Mouse (Mus musculus) MEL (cell line): ENCODE measurements around the gene Apol8. TPM values are rescaled to one million over a fixed set of nuclear protein-coding genes. Genes with fewer than 3 reads are reported as not detected.

ENCODE experiments used
- DNase-seq: peaks from one replicate; pipeline ENCODE4 v3.0.0; 2011; ENCODE audit warnings: low read depth, low spot score
- H3K27ac ChIP-seq: 2 replicates; pipeline ENCODE4 v1.5.1; 2012; ENCODE audit warnings: low read depth, mild to moderate bottlenecking, control low read depth, low read length, moderate library complexity; ENCODE audit not compliant: control insufficient read depth
- H3K27me3 ChIP-seq, 2 experiments: fragments of 150-350 bp in 1 of 2; sonication (generic) in 1 of 2; 2 replicates each; pipeline ENCODE4 v1.6.1; 2012; ENCODE audit warnings: low read length in 2 of 2, mild to moderate bottlenecking in 2 of 2, improper control_type of control experiment in 1 of 2, moderate library complexity in 1 of 2; ENCODE audit not compliant: insufficient read depth in 2 of 2, control insufficient read depth in 1 of 2
- H3K36me3 ChIP-seq, 2 experiments: 2 replicates each; pipeline ENCODE4 v1.6.1; 2012 to 2014; ENCODE audit warnings: low read length in 2 of 2, improper control_type of control experiment in 1 of 2, inconsistent platforms in 1 of 2, mild to moderate bottlenecking in 1 of 2; ENCODE audit not compliant: insufficient read depth in 2 of 2, control insufficient read depth in 1 of 2
- H3K4me1 ChIP-seq, 2 experiments: fragments of 150-350 bp in 1 of 2; sonication (generic) in 1 of 2; 2 replicates each; pipeline ENCODE4 v1.6.1; 2012; ENCODE audit warnings: low read length in 2 of 2, improper control_type of control experiment in 1 of 2, mild to moderate bottlenecking in 1 of 2; ENCODE audit not compliant: insufficient read depth in 2 of 2, control insufficient read depth in 1 of 2
- H3K4me3 ChIP-seq, 2 experiments: fragments of 150-350 bp in 1 of 2; sonication (generic) in 1 of 2; 2 replicates each; pipeline ENCODE4 v1.5.1; 2012; ENCODE audit warnings: low read depth in 2 of 2, low read length in 2 of 2, mild to moderate bottlenecking in 2 of 2, moderate library complexity in 2 of 2, control low read depth in 1 of 2, improper control_type of control experiment in 1 of 2; ENCODE audit not compliant: control insufficient read depth in 1 of 2, insufficient read depth in 1 of 2
- H3K79me2 ChIP-seq: 2 replicates; pipeline ENCODE4 v1.6.1; 2012; ENCODE audit warnings: mild to moderate bottlenecking, low read length, moderate library complexity; ENCODE audit not compliant: control insufficient read depth, poor library complexity, insufficient read depth
- H3K9ac ChIP-seq: 2 replicates; pipeline ENCODE4 v1.6.1; 2012; ENCODE audit warnings: low read depth, mild to moderate bottlenecking, control low read depth, low read length, moderate library complexity; ENCODE audit not compliant: control insufficient read depth, poor library complexity, severe bottlenecking
- H3K9me3 ChIP-seq: fragments of 150-350 bp; sonication (generic); replicated peaks from 2 replicates; pipeline ENCODE4 v1.6.1; 2012; ENCODE audit warnings: mild to moderate bottlenecking, low read length, improper control_type of control experiment, moderate library complexity; ENCODE audit not compliant: insufficient read depth
- KAT2A ChIP-seq: conservative IDR thresholded peaks from 2 replicates; pipeline ENCODE4 v1.6.1; 2012; ENCODE audit warnings: low read depth, low read length, improper control_type of control experiment, inconsistent platforms
- MAZ ChIP-seq: IDR thresholded peaks from 2 replicates; pipeline ENCODE4 v1.6.1; 2012; ENCODE audit warnings: low read depth, mild to moderate bottlenecking, inconsistent platforms, low read length, improper control_type of control experiment
- MEF2A ChIP-seq: IDR thresholded peaks from 2 replicates; pipeline ENCODE4 v1.6.1; 2014; ENCODE audit warnings: low read depth, mild to moderate bottlenecking, inconsistent platforms, low read length, improper control_type of control experiment; ENCODE audit not compliant: poor library complexity, insufficient replicate concordance, severe bottlenecking; ENCODE audit errors: extremely low read depth
- MYB ChIP-seq: IDR thresholded peaks from 2 replicates; pipeline ENCODE4 v1.6.1; 2011; ENCODE audit warnings: mild to moderate bottlenecking, low read depth, low read length, improper control_type of control experiment
- MYC ChIP-seq: IDR thresholded peaks from 2 replicates; pipeline ENCODE4 v1.6.1; 2011; ENCODE audit warnings: low read depth, mild to moderate bottlenecking, low read length, improper control_type of control experiment, moderate library complexity
- NELFE ChIP-seq: IDR thresholded peaks from 2 replicates; pipeline ENCODE4 v1.6.1; 2011; ENCODE audit warnings: low read depth, low read length, improper control_type of control experiment
- NRF1 ChIP-seq: IDR thresholded peaks from 2 replicates; pipeline ENCODE4 v1.6.1; 2014; ENCODE audit warnings: low read depth, mild to moderate bottlenecking, inconsistent platforms, low read length, improper control_type of control experiment, moderate library complexity; ENCODE audit not compliant: poor library complexity, insufficient read depth, severe bottlenecking
- POLR2A ChIP-seq, 2 experiments: IDR thresholded peaks; 2 replicates each; pipeline ENCODE4 v1.6.1; 2011 to 2012; ENCODE audit warnings: low read length in 2 of 2, mild to moderate bottlenecking in 2 of 2, control low read depth in 1 of 2, improper control_type of control experiment in 1 of 2, low read depth in 1 of 2, moderate library complexity in 1 of 2; ENCODE audit not compliant: control insufficient read depth in 1 of 2, insufficient read depth in 1 of 2, poor library complexity in 1 of 2
- POLR2AphosphoS2 ChIP-seq: IDR thresholded peaks from 2 replicates; pipeline ENCODE4 v1.6.1; 2011; ENCODE audit warnings: low read length, improper control_type of control experiment
- RAD21 ChIP-seq: IDR thresholded peaks from 2 replicates; pipeline ENCODE4 v1.6.1; 2011; ENCODE audit warnings: mild to moderate bottlenecking, low read depth, low read length, improper control_type of control experiment
- RCOR1 ChIP-seq: IDR thresholded peaks from 2 replicates; pipeline ENCODE4 v1.6.1; 2012; ENCODE audit warnings: low read depth, mild to moderate bottlenecking, inconsistent platforms, low read length, improper control_type of control experiment
- TAL1 ChIP-seq: IDR thresholded peaks from 2 replicates; pipeline ENCODE4 v1.6.1; 2012; ENCODE audit warnings: mild to moderate bottlenecking, inconsistent platforms, low read length, moderate library complexity, mixed read lengths
- TBP ChIP-seq: IDR thresholded peaks from 2 replicates; pipeline ENCODE4 v1.8.0; 2011; ENCODE audit warnings: low read depth, low read length, improper control_type of control experiment
- TCF12 ChIP-seq: IDR thresholded peaks from 2 replicates; pipeline ENCODE4 v1.6.1; 2014; ENCODE audit warnings: low read depth, mild to moderate bottlenecking, inconsistent platforms, low read length, improper control_type of control experiment, moderate library complexity
- USF1 ChIP-seq: IDR thresholded peaks from 2 replicates; pipeline ENCODE4 v1.6.1; 2014; ENCODE audit warnings: low read depth, mild to moderate bottlenecking, inconsistent platforms, low read length, improper control_type of control experiment, moderate library complexity
- USF2 ChIP-seq, 2 experiments: IDR thresholded peaks; 2 replicates each; pipeline ENCODE4 v1.6.1; 2011 to 2012; ENCODE audit warnings: improper control_type of control experiment in 2 of 2, low read length in 2 of 2, borderline replicate concordance in 1 of 2, inconsistent platforms in 1 of 2, low read depth in 1 of 2, mild to moderate bottlenecking in 1 of 2; ENCODE audit not compliant: insufficient read depth in 1 of 2
- ZC3H11A ChIP-seq: IDR thresholded peaks from 2 replicates; pipeline ENCODE4 v1.6.1; 2012; ENCODE audit warnings: low read depth, mild to moderate bottlenecking, inconsistent platforms, low read length, improper control_type of control experiment
- ZKSCAN1 ChIP-seq: IDR thresholded peaks from 2 replicates; pipeline ENCODE4 v1.6.1; 2012; ENCODE audit warnings: low read depth, mild to moderate bottlenecking, inconsistent platforms, low read length, improper control_type of control experiment, moderate library complexity
- ZMIZ1 ChIP-seq: IDR thresholded peaks from 2 replicates; pipeline ENCODE4 v1.6.1; 2012; ENCODE audit warnings: low read depth, mild to moderate bottlenecking, inconsistent platforms, low read length, improper control_type of control experiment, moderate library complexity
- polyA plus RNA-seq, 2 experiments: library from polyadenylated mRNA; stranded (reverse) in 1 of 2; unstranded in 1 of 2; fragments of >175 nt in 1 of 2; fragments of >200 nt in 1 of 2; gene quantifications; 2 replicates each; pipeline versions ENCODE4 v1.2.1 to v1.2.4; 2012; ENCODE audit warnings: low replicate concordance in 2 of 2, low read depth in 1 of 2; ENCODE audit not compliant: insufficient read length in 2 of 2, insufficient read depth in 1 of 2, missing spikeins in 1 of 2
- total RNA-seq: library from RNA; depleted of rRNA; stranded (reverse); fragments of 300-350 nt; gene quantifications from 2 replicates; pipeline ENCODE4 v1.2.3, GENCODE M21; 2012

Apol8 gene
- total and polyA plus RNA-seq, 3 experiments: 0.74 to 1.4 TPM; not detected in 1

DNA sequence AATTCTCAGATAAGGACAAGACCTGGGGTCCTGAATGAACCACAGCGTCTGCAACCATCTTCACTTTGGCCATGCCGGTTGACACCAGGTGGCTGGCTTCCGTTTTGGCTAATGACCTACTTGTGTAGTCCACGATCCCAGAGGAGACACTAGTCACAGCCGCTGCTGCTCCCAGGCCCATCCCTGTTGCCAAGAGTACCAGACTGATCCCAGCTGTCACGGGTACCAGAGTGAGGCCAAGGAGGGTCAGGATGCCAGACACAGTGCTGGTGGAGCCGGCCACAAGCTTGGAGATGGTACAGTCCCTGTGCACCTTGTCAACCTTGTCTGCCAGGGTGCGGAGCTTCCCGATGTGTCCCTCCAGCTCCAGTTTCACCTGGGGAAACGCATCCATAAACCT lies 7.1 kb downstream of the Apol8 start:
- no peak overlapping the region for H3K4me3 ChIP-seq
- TF ChIP-seq NELFE (no peak), POLR2AphosphoS2 (no peak), ZC3H11A (no peak), RCOR1 (no peak)
- no peaks in the 10 kb centered on the region for H3K79me2 ChIP-seq
- H3K27me3 ChIP-seq: no peaks in the 10 kb centered on the region
- 0 out of 4 replicates have a peak, but pooled peaks cover 0 to 2% of the 10 kb centered on the region in 2 experiments for H3K4me1 ChIP-seq
- H3K9ac ChIP-seq: no peak overlapping the region
- H3K27ac ChIP-seq: no peak overlapping the region
- no peaks in the 10 kb centered on the region for H3K36me3 ChIP-seq
- DNase-seq: no peak
- no peaks in the 10 kb centered on the region for H3K9me3 ChIP-seq

DNA sequence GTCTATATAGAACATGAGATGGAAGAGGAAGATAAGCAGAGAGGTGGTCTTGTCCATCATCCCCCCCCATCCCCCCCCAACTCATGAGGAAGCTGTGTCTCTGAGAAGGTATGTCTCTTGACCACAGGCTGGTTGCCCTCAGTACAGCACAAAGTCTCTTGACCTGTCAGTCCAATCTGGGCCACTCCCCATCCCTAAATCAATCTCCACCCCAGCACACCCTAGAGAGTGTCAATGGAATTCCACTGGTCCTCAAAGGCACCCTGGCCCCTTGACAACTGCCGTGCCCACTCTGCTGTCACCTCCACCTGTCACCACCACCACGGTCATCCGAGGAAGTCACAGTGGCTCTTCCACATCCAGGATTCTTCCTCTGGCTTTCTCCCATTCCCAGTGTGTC lies 8.4 kb downstream of the Apol8 start:
- H3K79me2 ChIP-seq: no peaks in the 10 kb centered on the region
- no peaks in the 10 kb centered on the region for H3K9me3 ChIP-seq
- no peak for DNase-seq
- peaks cover 0 to under 1% of the 10 kb centered on the region in 2 experiments; a peak in 1 of 4 replicates for H3K36me3 ChIP-seq
- H3K27me3 ChIP-seq: no peaks in the 10 kb centered on the region
- no peak overlapping the region for H3K27ac ChIP-seq
- peaks cover 0 to 2% of the 10 kb centered on the region in 2 experiments; a peak in 1 of 4 replicates for H3K4me1 ChIP-seq
- H3K9ac ChIP-seq: no peak overlapping the region
- no peak overlapping the region for H3K4me3 ChIP-seq
- TF ChIP-seq KAT2A: no peak
- no peak for TF ChIP-seq TBP
- TF ChIP-seq POLR2A (IDR thresholded peaks at IDR 0.05; ENCODE audit: control insufficient read depth in 1 of 2, insufficient read depth in 1 of 2, low read depth in 1 of 2, low read length in 2 of 2, poor library complexity in 1 of 2): no peak
- no peak for TF ChIP-seq MYB
- TF ChIP-seq MAZ: no peak
- no peak for TF ChIP-seq USF2 (IDR thresholded peaks at IDR 0.05; ENCODE audit: borderline replicate concordance in 1 of 2, insufficient read depth in 1 of 2, low read depth in 1 of 2, low read length in 2 of 2)
- no peak for TF ChIP-seq USF1
- no peak for TF ChIP-seq TAL1
- TF ChIP-seq RAD21: no peak
- TF ChIP-seq ZMIZ1: no peak
- TF ChIP-seq NRF1: no peak
- no peak for TF ChIP-seq TCF12
- no peak for TF ChIP-seq MYC
- no peak for TF ChIP-seq ZKSCAN1
- no peak for TF ChIP-seq MEF2A
